Mouse (Mus musculus) thymus, postnatal 14 days (tissue): ENCODE measurements around the gene Cdh22.

ENCODE experiments used
- DNase-seq: peaks from one replicate; pipeline ENCODE4 v3.0.0; 2021

Gene Cdh22

GRCm38 (mm10) chr2:165234613-165235291 is at the start of gene Cdh22:
Gene Cdh22 (minus strand): TSS chr2:165234853.
- peak; percentile 23 for DNase-seq

- no peak for DNase-seq
Measured at GRCm38 (mm10) chr2:165284377-165284776, 49.7 kb upstream of the Cdh22 start.

GRCm38 (mm10) chr2:165283644-165284043 is 49.0 kb upstream of the Cdh22 start:
- DNase-seq, result no peak

- no peak for DNase-seq
Measured at GRCm38 (mm10) chr2:165281779-165282311, 47.2 kb upstream of the Cdh22 start.

GRCm38 (mm10) chr2:165279351-165279750 is 44.7 kb upstream of the Cdh22 start:
- DNase-seq, result no peak

GRCm38 (mm10) chr2:165277188-165277740 is 42.6 kb upstream of the Cdh22 start:
- DNase-seq, result no peak

GRCm38 (mm10) chr2:165275824-165276223 is 41.2 kb upstream of the Cdh22 start:
- peak; percentile 68 for DNase-seq

GRCm38 (mm10) chr2:165275124-165275640 is 40.5 kb upstream of the Cdh22 start:
- DNase-seq, result no peak

GRCm38 (mm10) chr2:165273589-165273988 is 38.9 kb upstream of the Cdh22 start:
- DNase-seq, result no peak

GRCm38 (mm10) chr2:165271326-165271725 is 36.7 kb upstream of the Cdh22 start:
- no peak for DNase-seq

- DNase-seq, result no peak
Measured at GRCm38 (mm10) chr2:165270858-165271257, 36.2 kb upstream of the Cdh22 start.

- DNase-seq, result no peak
Measured at GRCm38 (mm10) chr2:165266739-165267138, 32.1 kb upstream of the Cdh22 start.

GRCm38 (mm10) chr2:165263861-165264260 is 29.2 kb upstream of the Cdh22 start:
- no peak for DNase-seq

GRCm38 (mm10) chr2:165262274-165262990 is 27.8 kb upstream of the Cdh22 start:
- DNase-seq, result no peak

GRCm38 (mm10) chr2:165259859-165260258 is 25.2 kb upstream of the Cdh22 start:
- no peak for DNase-seq

- no peak for DNase-seq
Measured at GRCm38 (mm10) chr2:165258321-165258720, 23.7 kb upstream of the Cdh22 start.

- DNase-seq, result no peak
Measured at GRCm38 (mm10) chr2:165257151-165257834, 22.6 kb upstream of the Cdh22 start.

GRCm38 (mm10) chr2:165256213-165256612 is 21.6 kb upstream of the Cdh22 start:
- DNase-seq, result no peak

- no peak for DNase-seq
Measured at GRCm38 (mm10) chr2:165253867-165254266, 19.2 kb upstream of the Cdh22 start.

- no peak for DNase-seq
Measured at GRCm38 (mm10) chr2:165253269-165253668, 18.6 kb upstream of the Cdh22 start.

- no peak for DNase-seq
Measured at GRCm38 (mm10) chr2:165252801-165253200, 18.1 kb upstream of the Cdh22 start.

GRCm38 (mm10) chr2:165252381-165252780 is 17.7 kb upstream of the Cdh22 start:
- no peak for DNase-seq

- DNase-seq, result no peak
Measured at GRCm38 (mm10) chr2:165250903-165251302, 16.2 kb upstream of the Cdh22 start.
